Mouse (Mus musculus) kidney, postnatal 4 days (tissue): ENCODE measurements around the gene Bst1.
A peak's percentile ranks its signal among the peaks of the same experiment; 100 is the strongest.

Experiments
- DNase-seq, 2 experiments: peaks; one replicate each; pipeline ENCODE4 v3.0.0; 2021; ENCODE audit warnings: mixed read lengths in 2 of 2

The Bst1 gene

DNA sequence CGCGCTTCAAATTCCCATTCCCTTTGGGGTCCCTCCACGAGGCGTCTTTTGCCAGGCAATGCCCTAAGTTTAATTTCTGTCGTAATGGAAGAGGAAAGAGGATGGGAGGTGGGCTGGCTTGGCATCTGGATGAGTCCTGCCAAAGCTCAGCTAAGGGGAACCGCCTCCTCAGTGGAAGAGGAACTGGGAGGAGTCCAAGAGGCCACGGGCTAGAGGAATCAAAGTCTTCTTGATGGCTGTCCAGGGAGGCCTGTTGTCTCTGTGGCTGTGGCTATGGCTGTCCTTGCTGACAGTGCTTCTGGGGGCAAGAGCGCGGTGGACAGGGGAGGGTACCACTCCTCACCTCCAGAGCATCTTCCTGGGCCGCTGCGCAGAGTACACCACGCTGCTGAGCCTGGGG, at the start of gene Bst1:
TSS of gene Bst1 (plus strand) at position 191 of the 400 bp plus-strand sequence.
- DNase-seq, result peak; percentile 11 to 14

DNA sequence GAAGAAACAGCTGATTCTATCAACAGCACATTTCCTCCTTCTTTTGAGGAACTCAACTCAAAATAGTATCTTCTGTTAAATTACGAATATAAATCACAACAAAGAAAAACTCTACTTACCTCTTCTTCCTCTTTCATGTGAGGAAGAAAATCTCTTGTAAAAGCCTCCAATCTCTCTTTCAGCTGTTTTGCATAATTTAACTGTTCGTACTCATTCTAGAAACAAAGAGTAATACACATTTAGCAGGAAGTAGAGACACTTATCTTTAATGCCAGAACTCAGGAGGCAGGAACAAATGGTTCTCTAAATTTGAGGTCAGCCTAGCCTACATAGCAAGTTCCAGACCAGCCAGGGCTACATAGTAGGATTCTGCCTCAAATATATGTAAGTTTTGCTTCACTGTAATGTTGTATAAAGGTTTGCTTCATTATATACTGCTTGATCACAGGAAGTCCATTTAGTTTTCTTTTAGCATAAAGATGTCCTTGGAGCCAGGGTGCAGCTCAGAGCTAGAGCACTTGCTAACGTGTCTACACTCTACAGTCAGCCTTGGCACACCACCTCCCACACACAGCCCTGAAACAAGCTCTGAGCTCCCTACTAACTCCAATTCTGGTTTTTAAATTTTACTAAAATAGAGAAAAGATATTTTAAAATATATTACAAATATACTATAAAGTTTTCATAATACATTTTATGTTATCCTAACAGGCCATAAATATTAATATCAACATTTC, 47.9 kb upstream of the Bst1 start:
- DNase-seq, result no peak

GRCm38 (mm10) chr5:43771555-43771954, 47.1 kb upstream of the Bst1 start:
- no peak for DNase-seq

- DNase-seq, result no peak
These were observed 42.3 kb upstream of the Bst1 start for GRCm38 (mm10) chr5:43776407-43776806.

GRCm38 (mm10) chr5:43776993-43777392, 41.7 kb upstream of the Bst1 start:
- no peak for DNase-seq

DNA sequence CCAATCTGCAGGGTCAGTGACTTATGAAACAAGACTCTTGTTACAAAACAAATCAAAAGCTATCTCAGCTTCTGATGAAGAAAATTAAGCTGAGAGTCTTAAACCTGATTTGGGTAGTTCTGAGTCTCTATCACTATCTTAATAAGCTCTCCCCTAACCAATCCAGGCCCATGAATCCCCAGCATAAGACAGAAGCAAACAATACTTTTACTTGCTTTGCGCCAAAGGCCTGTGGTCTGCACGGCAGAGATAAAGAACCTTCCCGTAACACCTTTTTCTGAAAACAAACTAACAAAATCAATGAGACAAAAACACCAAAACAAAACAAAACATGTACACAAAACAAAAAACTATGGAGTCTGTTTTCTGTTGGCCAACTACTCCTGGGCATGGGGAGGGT, 40.1 kb upstream of the Bst1 start:
- DNase-seq, result no peak

DNA sequence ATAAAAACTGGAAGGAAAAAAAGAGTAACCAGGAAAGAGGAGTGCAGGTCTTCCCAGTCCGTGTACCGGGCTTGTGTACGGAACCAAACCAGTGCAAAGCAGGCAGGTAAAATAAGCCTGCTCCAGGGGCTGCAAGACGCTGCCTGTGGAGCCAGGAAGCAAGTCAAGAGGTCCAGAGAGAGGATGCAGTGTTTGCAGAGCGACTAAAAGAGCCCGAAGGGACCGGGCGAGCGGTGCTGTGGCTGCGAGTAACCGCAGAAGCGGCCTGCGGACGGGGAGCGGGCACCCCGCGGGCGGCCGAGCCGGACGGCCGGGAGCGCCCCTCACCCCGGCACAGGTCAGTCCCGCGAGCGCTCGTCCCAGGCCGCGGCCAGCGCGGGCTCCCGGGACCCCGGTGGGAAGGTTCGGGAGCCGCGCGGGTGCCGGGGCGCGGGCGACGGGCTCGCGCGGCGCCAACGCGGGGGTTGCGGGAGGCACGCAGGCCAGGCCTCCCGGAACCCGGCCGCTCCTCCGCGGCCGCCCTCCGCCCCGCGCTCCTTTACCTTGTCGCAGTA, 37.2 kb upstream of the Bst1 start:
- DNase-seq, result no peak

DNA sequence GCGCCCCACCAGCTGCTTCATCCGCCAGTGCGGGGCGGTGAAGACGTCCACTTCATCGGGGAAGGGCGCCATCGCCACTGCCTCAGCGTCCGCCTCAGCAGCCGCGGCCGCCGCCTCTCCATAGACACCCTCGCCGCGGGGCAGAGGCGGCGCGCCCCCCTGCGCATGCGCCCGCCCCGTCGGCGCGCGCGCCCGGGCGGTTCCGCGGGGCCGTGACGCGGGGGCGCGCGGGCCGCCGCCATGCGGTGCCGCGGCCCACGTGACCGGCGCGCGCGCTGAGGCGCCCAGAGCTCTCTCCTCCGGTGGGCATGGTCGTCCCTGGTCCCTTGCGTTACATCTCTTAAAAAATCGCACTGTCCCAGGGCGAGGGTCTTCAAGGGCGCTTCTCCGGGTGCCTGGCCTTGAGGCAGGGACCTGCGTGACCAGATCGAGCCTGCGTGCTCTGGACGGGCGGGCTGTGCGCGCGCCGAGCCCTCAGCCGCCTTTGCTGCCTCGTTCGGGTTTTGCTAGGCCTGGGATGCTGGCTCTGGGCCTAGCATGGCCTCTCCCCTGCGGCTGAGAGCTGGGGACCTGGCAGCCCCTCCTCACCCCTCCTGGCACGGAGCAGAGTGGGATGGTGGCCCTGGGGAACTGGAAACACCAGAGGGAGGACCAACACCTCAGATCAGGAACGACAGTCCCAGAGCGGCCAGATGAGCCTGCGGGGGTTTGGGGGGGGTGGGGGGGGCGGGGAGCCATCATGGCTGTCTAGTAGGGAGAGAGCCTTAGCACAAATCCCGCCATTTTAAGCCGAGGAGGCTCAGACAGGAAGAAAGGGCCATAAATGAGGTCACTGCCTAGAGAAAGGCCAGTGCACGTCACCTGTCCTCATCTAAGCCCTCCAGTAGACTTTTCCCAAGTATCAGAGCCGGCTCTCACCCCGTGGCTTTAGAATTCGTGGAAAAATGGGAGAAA, 36.4 kb upstream of the Bst1 start:
- DNase-seq, result peak; percentile 82 to 90

GRCm38 (mm10) chr5:43783996-43784395, 34.7 kb upstream of the Bst1 start:
- DNase-seq, result no peak

DNA sequence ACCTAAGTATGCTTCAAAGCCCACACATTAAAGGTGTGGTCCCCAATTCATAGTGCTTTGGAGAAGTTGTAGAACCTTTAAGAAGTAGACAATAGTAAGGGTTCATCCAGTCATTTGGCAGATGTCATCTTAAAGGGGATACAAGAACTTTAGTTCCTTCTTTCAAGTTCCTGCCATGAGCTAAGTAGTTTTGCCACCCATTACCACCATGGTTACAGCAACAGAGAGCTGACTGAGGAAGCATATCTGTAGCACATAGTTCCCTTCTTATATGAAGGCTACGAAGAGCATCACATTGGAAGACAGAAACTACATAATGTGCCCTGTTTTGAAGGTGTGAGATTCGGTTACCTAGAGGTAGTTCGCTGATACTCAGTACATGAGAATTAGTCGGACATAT, 32.1 kb upstream of the Bst1 start:
- no peak for DNase-seq

DNA sequence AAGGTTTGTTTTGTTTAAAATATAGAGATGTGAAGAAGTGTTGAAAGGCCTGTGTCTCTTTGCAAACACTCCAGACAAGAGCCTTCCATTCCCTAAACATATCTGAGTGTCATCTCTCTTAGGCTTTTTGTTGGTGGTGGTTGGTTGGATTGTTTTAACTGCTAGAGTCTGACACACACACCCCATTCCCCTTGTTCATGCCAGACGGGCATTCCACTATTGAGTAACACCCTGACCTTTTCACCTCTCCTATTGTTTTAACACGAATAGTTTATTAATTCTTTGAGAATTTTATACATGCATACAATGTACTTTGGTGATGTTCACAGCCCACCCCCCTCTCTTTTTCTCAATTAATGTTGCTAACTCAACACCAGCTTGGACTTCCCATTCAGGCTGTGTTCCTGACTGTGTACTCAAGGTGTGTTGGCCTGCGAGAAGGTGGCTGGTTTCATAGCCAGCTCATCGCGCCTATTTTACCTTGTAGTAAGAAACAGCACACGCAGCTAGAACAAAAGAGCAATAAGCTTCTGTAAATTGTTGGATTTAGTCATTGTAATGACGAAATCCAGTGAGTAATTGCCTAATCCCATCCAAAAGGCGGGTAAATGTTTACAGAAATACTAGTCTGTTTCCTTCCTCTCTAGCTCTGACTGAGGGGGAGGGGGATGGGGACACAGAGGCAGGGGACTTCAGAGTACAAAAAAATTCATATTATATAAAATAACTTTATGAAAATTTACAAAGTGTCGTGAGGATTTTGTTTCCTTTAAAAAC, 30.5 kb upstream of the Bst1 start:
- DNase-seq, result no peak

DNA sequence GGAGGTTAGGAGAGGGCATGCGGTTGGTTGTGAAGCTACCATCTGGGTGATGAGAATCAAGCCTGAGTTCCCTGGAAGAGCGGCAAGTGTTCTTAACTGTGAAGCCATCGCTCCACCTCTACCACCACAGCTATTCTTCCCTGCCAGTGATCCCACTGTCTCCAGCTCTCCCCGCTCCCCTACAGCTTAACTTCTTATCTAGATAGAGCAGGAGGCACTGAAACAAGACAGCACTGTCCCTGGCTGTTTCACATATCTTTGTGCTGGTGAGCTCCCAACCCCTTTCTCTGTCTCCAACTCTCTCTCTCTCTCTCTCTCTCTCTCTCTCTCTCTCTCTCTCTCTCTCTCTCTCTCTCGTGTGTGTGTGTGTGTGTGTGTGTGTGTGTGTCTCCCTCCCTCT, 26.3 kb upstream of the Bst1 start:
- DNase-seq, result no peak

DNA sequence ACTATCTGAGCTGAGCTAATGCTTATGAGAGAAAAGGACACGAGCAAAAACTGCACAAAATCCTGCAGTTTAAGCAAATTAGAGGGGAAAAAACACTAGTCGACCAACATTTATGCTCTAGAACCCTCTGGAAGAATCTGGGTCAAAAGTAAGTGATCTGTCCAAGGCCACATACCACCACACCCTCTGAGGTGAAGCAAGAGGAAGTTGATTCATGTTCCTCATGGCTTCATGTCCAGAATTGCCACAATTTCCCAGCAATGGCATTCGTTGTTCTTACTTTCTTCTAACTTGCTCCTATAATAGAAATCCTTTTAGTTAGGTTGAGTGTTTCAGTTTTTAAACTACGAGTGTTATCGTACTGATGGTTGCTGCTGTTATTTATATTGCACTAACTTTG, 19.2 kb upstream of the Bst1 start:
- DNase-seq, result no peak

GRCm38 (mm10) chr5:43800700-43801099, 18.0 kb upstream of the Bst1 start:
- DNase-seq, result no peak

DNA sequence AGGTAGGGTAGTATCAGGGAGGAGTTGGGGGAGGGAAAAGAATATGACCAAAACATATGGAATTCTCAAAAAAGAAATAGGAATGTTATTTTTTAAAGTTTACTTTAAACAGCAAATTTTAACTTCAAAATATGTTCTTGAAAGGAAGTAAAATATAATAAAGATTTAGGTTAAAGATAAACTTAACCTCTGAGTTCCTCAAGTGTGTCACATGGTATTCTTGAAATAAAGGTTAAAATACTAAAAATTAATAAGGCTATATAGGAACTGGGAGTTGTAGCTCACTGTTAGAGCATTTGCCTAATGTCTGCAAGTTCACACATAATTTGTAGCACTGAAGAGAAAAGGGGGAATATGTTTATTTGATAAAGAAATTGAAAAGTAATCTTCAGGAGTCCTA, 17.4 kb upstream of the Bst1 start:
- DNase-seq, result no peak

DNA sequence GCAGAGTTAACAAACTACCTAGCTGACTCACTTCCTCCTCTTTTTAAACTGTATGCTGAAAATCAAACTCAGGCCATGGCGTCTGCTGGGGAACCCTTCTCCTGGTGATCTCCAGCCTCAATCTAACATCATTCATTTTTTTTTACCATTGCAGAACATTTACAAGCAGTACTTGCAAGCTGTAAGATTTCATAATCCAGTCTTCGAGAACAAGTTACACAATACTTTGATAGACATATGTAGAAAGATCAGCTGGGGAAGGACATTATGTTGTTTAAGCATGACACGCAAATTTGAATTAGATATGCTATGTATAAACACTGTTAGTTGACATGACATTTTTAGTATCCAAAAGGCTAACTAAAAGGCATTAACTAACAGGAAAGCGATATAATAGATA, 16.9 kb upstream of the Bst1 start:
- DNase-seq, result no peak

- no peak for DNase-seq
These were observed 13.3 kb upstream of the Bst1 start for GRCm38 (mm10) chr5:43805401-43805800.

DNA sequence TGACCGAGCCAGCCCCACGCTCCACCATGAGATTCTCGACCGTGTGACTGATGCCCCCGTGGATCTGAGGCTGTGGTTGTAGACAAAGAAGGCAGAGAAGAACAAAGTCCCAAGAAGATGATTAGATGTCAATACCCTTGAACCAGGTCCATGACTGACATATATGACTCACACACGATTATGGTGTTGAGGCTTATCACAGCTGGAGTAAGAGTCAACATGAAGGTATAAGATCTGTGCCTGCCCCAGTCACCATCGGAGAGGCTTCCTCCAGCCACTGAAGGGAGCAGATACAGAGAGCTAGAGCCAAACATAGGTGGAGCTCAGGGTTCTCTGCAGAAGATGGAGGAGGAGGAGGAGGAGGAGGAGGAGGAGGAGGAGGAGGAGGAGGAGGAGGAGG, 12.3 kb upstream of the Bst1 start:
- no peak for DNase-seq

DNA sequence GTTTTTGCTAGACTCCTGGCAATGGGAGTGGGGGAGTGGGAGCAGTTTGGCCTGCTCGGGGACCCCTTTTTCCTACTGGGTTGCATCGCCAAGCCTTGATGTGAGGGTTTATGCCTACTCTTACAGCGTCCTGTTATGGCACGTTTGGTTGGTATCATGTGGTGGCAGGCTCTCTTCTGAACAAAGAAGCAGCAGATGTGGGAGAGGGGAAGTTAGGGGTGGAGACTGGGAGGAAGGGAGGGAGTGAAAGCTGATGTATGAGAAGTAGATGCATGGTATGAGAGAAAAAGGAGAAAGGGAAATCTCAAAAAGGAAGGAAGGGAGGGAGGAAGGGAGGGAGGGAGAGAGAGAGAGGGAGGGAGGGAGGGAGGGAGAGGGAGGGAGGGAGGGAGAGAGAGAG, 11.8 kb upstream of the Bst1 start:
- no peak for DNase-seq

GRCm38 (mm10) chr5:43807744-43808696, 10.7 kb upstream of the Bst1 start:
- DNase-seq, result peak; percentile 88 to 93

GRCm38 (mm10) chr5:43810427-43811062, 8.1 kb upstream of the Bst1 start:
- DNase-seq, result no peak
